In genomic region chr17:49083594-49084380, GRCm38 (mm10) we compare ENCODE assay signal across 8 mouse cellular contexts.
A peak's percentile ranks its signal among the peaks of the same experiment; 100 is the strongest.
DNase-seq lines count a peak whose midpoint lies in the region; ATAC-seq and TF ChIP-seq lines count a peak whose summit lies in the region.
"Had no signal": no experiment of that assay in that cellular context is flagged by ENCODE, and none has a peak within 500 bp of the region (broad histone marks: within the 10 kb centered on the region; RNA-seq: fewer than 3 reads in every experiment).

No protein-coding gene starts in this region.

- H3K4me3 ChIP-seq in limb, embryonic 14.5 days (replicated peaks; ENCODE audit: low read length) = no peak overlapping the region
- H3K4me3 ChIP-seq in limb, embryonic 10.5 days = no peak overlapping the region
- H3K4me3 ChIP-seq in stomach, embryonic 16.5 days (replicated peaks; ENCODE audit: low read length) = no peak overlapping the region
- H3K4me3 ChIP-seq: liver, embryonic 13.5 days had no signal

- H3K4me1 ChIP-seq in limb, embryonic 14.5 days (ENCODE audit: control insufficient read depth, insufficient read depth, low read length) = no peaks in the 10 kb centered on the region
- no peaks in the 10 kb centered on the region for H3K4me1 ChIP-seq in limb, embryonic 10.5 days
- peaks cover 3% of the 10 kb centered on the region; the same call in 1 of the 2 replicates for H3K4me1 ChIP-seq in stomach, embryonic 16.5 days (ENCODE audit: control insufficient read depth, insufficient read depth, low read length)
- H3K4me1 ChIP-seq: liver, embryonic 13.5 days had no signal

- no peak for TF ChIP-seq POLR2A in limb, embryonic 14.5 days (IDR thresholded peaks at IDR 0.05; ENCODE audit: borderline replicate concordance, extremely low read depth, insufficient read depth, insufficient read length)

- peak; percentile 28 for DNase-seq in limb, embryonic 14.5 days (ENCODE audit: low spot score)
- DNase-seq in limb, embryonic 10.5 days (ENCODE audit: low spot score) = no peak
- peak; percentile 11 to 30 for DNase-seq in heart, postnatal 14 days
- peak; percentile 73 to 79 for DNase-seq in left cerebral cortex, postnatal 10 days (ENCODE audit: extremely low spot score in 1 of 2, low spot score in 2 of 2)
- no peak for DNase-seq in kidney, adult 9 months
- DNase-seq in thymus, postnatal 14 days = no peak
- DNase-seq: liver, embryonic 13.5 days had no signal

- intact Hi-C loops in heart, postnatal 14 days (cut with DNase I) = no loop called here
- intact Hi-C loops in left cerebral cortex, postnatal 10 days (cut with DNase I) = no loop called here

- no peaks in the 10 kb centered on the region for H3K27me3 ChIP-seq in limb, embryonic 14.5 days (ENCODE audit: control insufficient read depth, insufficient read depth, low read length)
- no peaks in the 10 kb centered on the region for H3K27me3 ChIP-seq in limb, embryonic 10.5 days (ENCODE audit: low read depth, poor library complexity, severe bottlenecking)
- no peaks in the 10 kb centered on the region for H3K27me3 ChIP-seq in stomach, embryonic 16.5 days (ENCODE audit: control insufficient read depth, insufficient read depth, low read length)
- H3K27me3 ChIP-seq: liver, embryonic 13.5 days had no signal

- WGBS in limb, embryonic 14.5 days = 72% methylated on average over 9 of the region's 9 CpGs
- 89% methylated on average over 9 of the region's 9 CpGs for WGBS in limb, embryonic 10.5 days
- 72% methylated on average over 9 of the region's 9 CpGs for WGBS in stomach, embryonic 16.5 days

- H3K27ac ChIP-seq in limb, embryonic 14.5 days (replicated peaks; ENCODE audit: low read depth, low read length) = no peak overlapping the region
- H3K27ac ChIP-seq in limb, embryonic 10.5 days = no peak overlapping the region
- H3K27ac ChIP-seq in stomach, embryonic 16.5 days (ENCODE audit: low read length) = no peak overlapping the region
- H3K27ac ChIP-seq: liver, embryonic 13.5 days had no signal

- no peaks in the 10 kb centered on the region for H3K9me3 ChIP-seq in limb, embryonic 14.5 days (ENCODE audit: control insufficient read depth, low read length)
- no peaks in the 10 kb centered on the region for H3K9me3 ChIP-seq in limb, embryonic 10.5 days (replicated peaks)
- H3K9me3 ChIP-seq in stomach, embryonic 16.5 days (replicated peaks; ENCODE audit: control insufficient read depth, low read length) = no peaks in the 10 kb centered on the region
- H3K9me3 ChIP-seq: liver, embryonic 13.5 days had no signal

- no peaks in the 10 kb centered on the region for H3K36me3 ChIP-seq in limb, embryonic 14.5 days (ENCODE audit: control insufficient read depth, insufficient read depth, low read length)
- no peaks in the 10 kb centered on the region for H3K36me3 ChIP-seq in limb, embryonic 10.5 days
- H3K36me3 ChIP-seq in stomach, embryonic 16.5 days (ENCODE audit: control insufficient read depth, insufficient read depth, low read length) = no peaks in the 10 kb centered on the region
- H3K36me3 ChIP-seq: liver, embryonic 13.5 days had no signal

- no peak overlapping the region for H3K4me2 ChIP-seq in limb, embryonic 14.5 days (replicated peaks; ENCODE audit: low read depth, low read length, severe bottlenecking)
- no peak overlapping the region for H3K4me2 ChIP-seq in stomach, embryonic 16.5 days (ENCODE audit: low read depth, low read length)
- H3K4me2 ChIP-seq: liver, embryonic 13.5 days had no signal

- H3K9ac ChIP-seq in limb, embryonic 14.5 days (ENCODE audit: low read depth, low read length, severe bottlenecking) = no peak overlapping the region
- no peak overlapping the region for H3K9ac ChIP-seq in stomach, embryonic 16.5 days (ENCODE audit: low read length)
- H3K9ac ChIP-seq: liver, embryonic 13.5 days had no signal

- no peak for ATAC-seq in limb, embryonic 14.5 days (ENCODE audit: low FRiP score, low read depth)
- ATAC-seq in stomach, embryonic 16.5 days (ENCODE audit: insufficient read depth, low FRiP score) = peak; percentile 25; the same call in 1 of the 2 replicates

Comparison
In these comparisons a context has a peak if more than half of its experiments do, and no peak if none do; other contexts are left out.
1. DNase-seq: peak in limb, embryonic 14.5 days (single experiment), heart, postnatal 14 days (2 of 2) and left cerebral cortex, postnatal 10 days (2 of 2); none in limb, embryonic 10.5 days (single experiment), kidney, adult 9 months (single experiment) and thymus, postnatal 14 days (single experiment).